Mouse (Mus musculus) lung, postnatal 0 days (tissue): ENCODE measurements around the gene Glrb. TPM values are rescaled to one million over a fixed set of nuclear protein-coding genes. Genes with fewer than 3 reads are reported as not detected.
A peak's percentile ranks its signal among the peaks of the same experiment; 100 is the strongest.

Experiments
- ATAC-seq: fragments of 200-750 bp; cut with Nextera tagmentation; 2 replicates; pipeline ENCODE4 v1.8.0; 2017; ENCODE audit warnings: moderate library complexity
- DNase-seq: peaks from one replicate; pipeline ENCODE4 v3.0.0-alpha.2; 2016; ENCODE audit warnings: low spot score
- H3K27ac ChIP-seq: fragments of 300-500 bp; sonication (generic); 2 replicates; pipeline ENCODE4 v1.5.1; 2014; ENCODE audit warnings: antibody characterized with exemption, mild to moderate bottlenecking, low read length, mixed read lengths
- H3K27me3 ChIP-seq: fragments of 300-500 bp; sonication (generic); replicated peaks from 2 replicates; pipeline ENCODE4 v1.6.1; 2014; ENCODE audit warnings: low read length, mixed read lengths; ENCODE audit not compliant: insufficient read depth
- H3K36me3 ChIP-seq: fragments of 300-500 bp; sonication (generic); 2 replicates; pipeline ENCODE4 v1.6.1; 2014; ENCODE audit warnings: low read length, mixed read lengths; ENCODE audit not compliant: insufficient read depth
- H3K4me1 ChIP-seq: fragments of 300-500 bp; sonication (generic); 2 replicates; pipeline ENCODE4 v1.6.1; 2014; ENCODE audit warnings: antibody characterized with exemption, low read depth, low read length, mixed read lengths; ENCODE audit not compliant: insufficient read depth
- H3K4me2 ChIP-seq: fragments of 300-500 bp; sonication (generic); replicated peaks from 2 replicates; pipeline ENCODE4 v1.6.1; 2014; ENCODE audit warnings: low read depth, mild to moderate bottlenecking, low read length, moderate library complexity, mixed read lengths
- H3K4me3 ChIP-seq: fragments of 300-500 bp; sonication (generic); 2 replicates; pipeline ENCODE4 v1.5.1; 2014; ENCODE audit warnings: low read depth, low read length
- H3K9ac ChIP-seq: fragments of 300-500 bp; sonication (generic); replicated peaks from 2 replicates; pipeline ENCODE4 v1.6.1; 2014; ENCODE audit warnings: low read depth, mild to moderate bottlenecking
- H3K9me3 ChIP-seq: fragments of 300-500 bp; sonication (generic); 2 replicates; pipeline ENCODE4 v1.6.1; 2016; ENCODE audit warnings: low read length, mixed read lengths
- CTCF ChIP-seq: IDR thresholded peaks from 2 replicates; pipeline ENCODE4 v1.5.1; 2016; ENCODE audit warnings: antibody characterized with exemption, mild to moderate bottlenecking
- EP300 ChIP-seq: IDR thresholded peaks from 2 replicates; pipeline ENCODE4 v1.6.1; 2016; ENCODE audit warnings: antibody characterized with exemption, mild to moderate bottlenecking, control low read depth
- WGBS: fragments of 180-500 bp; shearing (Covaris S2); extraction: QIAGEN DNeasy Blood & Tissue Kit; methylation state at CpG from one replicate; pipeline ENCODE4 v1.1.7; 2014; 5-methylcytosine and 5-hydroxymethylcytosine counted together
- polyA plus RNA-seq: library from polyadenylated mRNA; unstranded; fragments of >200 nt; fragmentation: Nextera tagmentation; extraction: Ambion mirVana; gene quantifications from 2 replicates; pipeline ENCODE4 v1.2.1, GENCODE M21; 2015

Glrb gene
- polyA plus RNA-seq, 1 experiment from 2014 or later, result 0.23 TPM

DNA sequence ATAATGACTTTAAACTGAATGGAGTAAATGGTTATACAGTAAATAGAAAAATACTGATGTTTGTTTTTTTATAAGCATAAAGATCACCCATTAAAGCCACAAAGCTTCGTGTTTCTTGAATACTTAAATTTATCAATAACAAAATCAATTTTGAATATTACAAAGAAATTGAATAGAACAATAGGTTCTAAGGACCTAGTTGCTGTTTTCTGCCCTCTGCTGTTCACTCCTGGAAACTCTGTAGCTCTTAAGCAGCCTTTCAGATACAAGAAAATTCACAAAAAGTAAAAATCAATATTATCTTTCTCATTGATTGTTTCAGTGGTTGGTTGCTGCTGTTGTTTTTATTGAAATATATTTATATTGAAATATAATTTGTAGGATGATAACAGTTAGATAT is 108.1 kb downstream of the Glrb start:
- no peak overlapping the region for H3K27ac ChIP-seq
- 7% methylated on average over 1 of the region's 1 CpGs for WGBS

GRCm38 (mm10) chr3:80803811-80804210 is 109.6 kb downstream of the Glrb start:
- Histone ChIP-seq H3K9me3 (no peaks in the 10 kb centered on the region), H3K36me3 (no peaks in the 10 kb centered on the region), H3K27ac (no peak overlapping the region), H3K9ac (no peak overlapping the region), H3K4me2 (no peak overlapping the region), H3K27me3 (peaks cover 24% of the 10 kb centered on the region), H3K4me3 (no peak overlapping the region), H3K4me1 (peaks cover 4% of the 10 kb centered on the region; the same call in 1 of the 2 replicates)
- no peak for TF ChIP-seq CTCF
- TF ChIP-seq EP300, result no peak
- 45% methylated on average over 1 of the region's 1 CpGs for WGBS
- ATAC-seq (no peak), DNase-seq (no peak)

More for the DNA sequence above, 108.1 kb downstream of the Glrb start:
- no peak overlapping the region for H3K9ac ChIP-seq
- H3K9me3 ChIP-seq, result no peaks in the 10 kb centered on the region
- H3K27me3 ChIP-seq, result peaks cover 23% of the 10 kb centered on the region
- H3K4me3 ChIP-seq, result no peak overlapping the region
- TF ChIP-seq CTCF (0 out of 2 replicates have a peak, but pooled peaks have one; percentile 31), EP300 (no peak)
- no peak for ATAC-seq
- peaks cover 4% of the 10 kb centered on the region; the same call in 1 of the 2 replicates for H3K4me1 ChIP-seq
- H3K36me3 ChIP-seq, result no peaks in the 10 kb centered on the region
- no peak for DNase-seq
- no peak overlapping the region for H3K4me2 ChIP-seq

DNA sequence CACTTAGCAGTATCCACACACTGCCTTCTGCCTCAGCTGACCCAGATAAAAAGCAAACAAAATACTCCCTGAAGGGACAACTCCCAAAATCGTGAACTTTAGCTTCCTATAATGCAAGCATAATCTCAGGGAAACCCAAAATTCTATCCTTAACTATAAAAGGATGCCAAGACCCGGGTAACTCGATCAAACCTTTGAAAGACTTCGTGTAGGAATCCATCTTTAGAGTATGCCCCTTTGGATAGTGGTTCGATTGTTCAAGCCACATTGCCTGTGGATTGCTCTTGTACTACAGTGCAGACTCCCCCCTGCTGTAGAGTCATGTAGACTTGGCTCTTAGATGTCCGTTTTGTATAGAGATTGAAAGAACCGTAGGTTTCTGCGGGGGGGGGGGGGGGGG is 110.2 kb downstream of the Glrb start:
- no peak for TF ChIP-seq CTCF
- TF ChIP-seq EP300, result no peak
- peaks cover 4% of the 10 kb centered on the region; the same call in 1 of the 2 replicates for H3K4me1 ChIP-seq
- ATAC-seq (no peak), DNase-seq (no peak)
- peaks cover 24% of the 10 kb centered on the region for H3K27me3 ChIP-seq
- no peak overlapping the region for H3K27ac ChIP-seq
- H3K36me3 ChIP-seq, result no peaks in the 10 kb centered on the region
- H3K4me3 ChIP-seq, result no peak overlapping the region
- H3K9ac ChIP-seq, result no peak overlapping the region
- WGBS, result 62% methylated on average over 8 of the region's 8 CpGs
- no peaks in the 10 kb centered on the region for H3K9me3 ChIP-seq
- H3K4me2 ChIP-seq, result no peak overlapping the region

DNA sequence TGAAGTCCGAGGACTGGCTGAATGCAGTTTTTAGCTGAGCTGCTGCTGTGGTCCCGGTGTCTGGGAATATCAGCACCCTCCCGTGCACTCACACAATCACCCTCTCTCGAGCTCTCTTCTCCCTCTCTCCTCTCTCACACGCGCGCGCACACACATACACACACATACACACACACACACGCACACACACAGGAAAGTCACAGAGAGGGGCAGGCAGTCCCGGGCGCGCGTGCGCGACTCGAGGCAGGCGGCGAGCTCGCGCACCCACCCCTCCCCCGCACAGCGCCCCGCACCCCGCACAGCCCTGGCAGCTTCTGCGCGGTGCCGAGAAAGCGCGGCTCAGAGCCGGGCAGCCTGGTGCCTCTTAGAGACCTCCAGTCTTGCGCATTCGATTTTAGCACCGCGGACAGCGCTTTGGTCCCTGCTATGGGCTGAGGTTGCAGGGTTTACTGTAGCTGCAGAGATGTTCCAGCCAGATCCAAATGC is 110.8 kb downstream of the Glrb start, which contains the start of gene Gria2:
Gene Gria2, minus strand, starts transcription at position 240 of the 486 bp plus-strand sequence.
- TF ChIP-seq EP300 (no peak), CTCF (no peak)
- H3K27me3 ChIP-seq, result peaks cover 24% of the 10 kb centered on the region
- H3K27ac ChIP-seq, result no peak within 1 kb of the TSS
- WGBS, result under 1% methylated on average over 27 of the region's 35 CpGs
- DNase-seq, result peak; percentile 68
- H3K9me3 ChIP-seq, result no peaks in the 10 kb centered on the region
- ATAC-seq, result peak; percentile 78
- H3K4me2 ChIP-seq, result peak within 1 kb of the TSS; percentile 33; the same call in 1 of the 2 replicates
- H3K36me3 ChIP-seq, result no peaks in the 10 kb centered on the region
- H3K4me3 ChIP-seq, result no peak within 1 kb of the TSS
- peaks cover 4% of the 10 kb centered on the region; the same call in 1 of the 2 replicates for H3K4me1 ChIP-seq
- H3K9ac ChIP-seq, result no peak within 1 kb of the TSS

DNA sequence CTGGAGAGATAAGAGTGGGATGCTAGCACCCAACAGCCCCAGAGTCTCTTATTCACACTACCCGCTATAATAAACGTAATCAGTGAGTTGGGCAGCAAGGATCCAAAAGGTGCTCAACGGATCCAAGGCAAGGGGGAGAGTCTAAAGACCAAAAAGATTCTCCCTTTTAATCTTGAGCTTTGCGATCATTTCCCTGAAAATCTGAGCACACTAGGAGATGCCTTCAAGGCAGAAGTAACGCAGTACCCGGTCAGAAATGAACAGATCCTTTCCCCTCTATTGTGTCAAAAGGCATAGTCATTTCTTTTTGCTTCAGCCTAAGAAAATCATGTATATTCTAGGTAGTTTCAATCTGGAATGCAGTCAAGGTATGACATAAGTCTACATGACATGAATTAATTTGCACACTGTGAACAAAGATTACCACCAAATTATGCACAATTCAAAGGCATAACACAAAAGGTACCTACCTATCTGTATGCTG is 111.6 kb downstream of the Glrb start:
- Histone ChIP-seq H3K4me1 (peaks cover 4% of the 10 kb centered on the region; the same call in 1 of the 2 replicates), H3K36me3 (no peaks in the 10 kb centered on the region), H3K4me3 (no peak overlapping the region), H3K4me2 (no peak overlapping the region), H3K27ac (no peak overlapping the region), H3K9ac (no peak overlapping the region), H3K27me3 (peaks cover 24% of the 10 kb centered on the region), H3K9me3 (no peaks in the 10 kb centered on the region)
- no peak for DNase-seq
- no peak for ATAC-seq
- 28% methylated on average over 6 of the region's 6 CpGs for WGBS
- TF ChIP-seq EP300, result no peak
- no peak for TF ChIP-seq CTCF

GRCm38 (mm10) chr3:80800995-80801826 is 112.2 kb downstream of the Glrb start:
- Histone ChIP-seq H3K9me3 (no peaks in the 10 kb centered on the region), H3K27ac (no peak overlapping the region), H3K4me1 (peaks cover 4% of the 10 kb centered on the region; the same call in 1 of the 2 replicates), H3K4me2 (peak overlapping the region; percentile 27), H3K9ac (no peak overlapping the region), H3K27me3 (peaks cover 24% of the 10 kb centered on the region), H3K4me3 (no peak overlapping the region), H3K36me3 (no peaks in the 10 kb centered on the region)
- 10% methylated on average over 32 of the region's 33 CpGs for WGBS
- no peak for TF ChIP-seq EP300
- no peak for TF ChIP-seq CTCF
- DNase-seq (no peak), ATAC-seq (no peak)
